Comparison of ENCODE assay signal across 8 mouse cellular contexts in genomic region chr3:126903543-126903942, GRCm38 (mm10).
DNase-seq lines count a peak whose midpoint lies in the region; ATAC-seq and TF ChIP-seq lines count a peak whose summit lies in the region.

No protein-coding gene starts in this region.

- no peaks in the 10 kb centered on the region for H3K36me3 ChIP-seq in forebrain, embryonic 16.5 days (ENCODE audit: control insufficient read depth, insufficient read depth)

- H3K27me3 ChIP-seq in forebrain, embryonic 16.5 days (replicated peaks; ENCODE audit: control insufficient read depth, insufficient read depth, low read length) = no peaks in the 10 kb centered on the region

- no peak overlapping the region for H3K9ac ChIP-seq in forebrain, embryonic 16.5 days (replicated peaks; ENCODE audit: low read depth, low read length)

- no peak overlapping the region for H3K27ac ChIP-seq in forebrain, embryonic 16.5 days (ENCODE audit: low read length)

- TF ChIP-seq POLR2A in brain, embryonic 14.5 days (IDR thresholded peaks at IDR 0.05; ENCODE audit: borderline replicate concordance, extremely low read depth, insufficient read depth, insufficient read length, poor library complexity, severe bottlenecking) = no peak

- peak; percentile 85 for ATAC-seq in CD4-positive, CD25-positive, alpha-beta regulatory T cell, adult 4 months
- ATAC-seq in forebrain, embryonic 16.5 days = peak; percentile 83
- ATAC-seq in megakaryocyte-erythroid progenitor cell, adult 5-6 weeks (replicated peaks; ENCODE audit: low FRiP score, low TSS enrichment, poor library complexity, severe bottlenecking) = peak; percentile 92

- H3K4me2 ChIP-seq in forebrain, embryonic 16.5 days (ENCODE audit: low read length) = no peak overlapping the region

- H3K4me3 ChIP-seq in forebrain, embryonic 16.5 days (replicated peaks; ENCODE audit: low read length) = no peak overlapping the region

- WGBS in forebrain, embryonic 16.5 days = 14% methylated on average over 3 of the region's 3 CpGs

- no peaks in the 10 kb centered on the region for H3K4me1 ChIP-seq in forebrain, embryonic 16.5 days (replicated peaks; ENCODE audit: control insufficient read depth, insufficient read depth, low read length)

- H3K9me3 ChIP-seq in forebrain, embryonic 16.5 days (ENCODE audit: control insufficient read depth, low read length) = no peaks in the 10 kb centered on the region

- TF ChIP-seq CTCF in brain, embryonic 14.5 days (IDR thresholded peaks at IDR 0.05; ENCODE audit: borderline replicate concordance, extremely low read depth, insufficient read depth, insufficient read length) = peak; percentile 82

- peak; percentile 24 for DNase-seq in heart, adult 8-10 months (ENCODE audit: low spot score)
- no peak for DNase-seq in heart, adult 9 months (ENCODE audit: low spot score in 2 of 2)
- DNase-seq in brain, embryonic 14.5 days (ENCODE audit: low read depth) = peak; percentile 88
- DNase-seq in kidney, adult 9 months = peak; percentile 37
- DNase-seq in thymus, postnatal 25 days = peak; percentile 30

Comparison
In these comparisons a context has a peak if more than half of its experiments do, and no peak if none do; other contexts are left out.
1. DNase-seq: peak in heart, adult 8-10 months (single experiment), brain, embryonic 14.5 days (single experiment), kidney, adult 9 months (single experiment) and thymus, postnatal 25 days (single experiment); none in heart, adult 9 months (0 of 2).
2. Peak in every context shown above with its lines, with median percentiles within 50 percentile points of each other: ATAC-seq.